Mouse (Mus musculus) hindbrain, embryonic 12.5 days (tissue): Measurements from ENCODE around the gene Ptprr. TPM values are rescaled to one million over a fixed set of nuclear protein-coding genes. Genes with fewer than 3 reads are reported as not detected.

Experiments used
- ATAC-seq: fragments of 200-750 bp; cut with Nextera tagmentation; 2 replicates; pipeline ENCODE4 v1.8.0; 2017; ENCODE audit warnings: moderate TSS enrichment; ENCODE audit not compliant: low FRiP score
- H3K27ac ChIP-seq: fragments of 300-500 bp; sonication (generic); 2 replicates; pipeline ENCODE4 v1.5.1; 2016; ENCODE audit warnings: mild to moderate bottlenecking
- H3K27me3 ChIP-seq: fragments of 300-500 bp; sonication (generic); 2 replicates; pipeline ENCODE4 v1.6.1; 2016; ENCODE audit warnings: mild to moderate bottlenecking
- H3K36me3 ChIP-seq: fragments of 300-500 bp; sonication (generic); 2 replicates; pipeline ENCODE4 v1.6.1; 2016; ENCODE audit warnings: mild to moderate bottlenecking
- H3K4me1 ChIP-seq: fragments of 300-500 bp; sonication (generic); 2 replicates; pipeline ENCODE4 v1.6.1; 2016
- H3K4me2 ChIP-seq: fragments of 300-500 bp; sonication (generic); replicated peaks from 2 replicates; pipeline ENCODE4 v1.6.1; 2016; ENCODE audit warnings: mild to moderate bottlenecking
- H3K4me3 ChIP-seq: fragments of 300-500 bp; sonication (generic); 2 replicates; pipeline ENCODE4 v1.5.1; 2016; ENCODE audit warnings: mild to moderate bottlenecking
- H3K9ac ChIP-seq: fragments of 300-500 bp; sonication (generic); 2 replicates; pipeline ENCODE4 v1.6.1; 2016; ENCODE audit warnings: mild to moderate bottlenecking, moderate library complexity
- H3K9me3 ChIP-seq: fragments of 300-500 bp; sonication (generic); replicated peaks from 2 replicates; pipeline ENCODE4 v1.6.1; 2016; ENCODE audit warnings: mild to moderate bottlenecking
- WGBS: fragments of 180-500 bp; shearing (Covaris S2); methylation state at CpG from one replicate; pipeline ENCODE4 v1.1.7; 2016; 5-methylcytosine and 5-hydroxymethylcytosine counted together
- polyA plus RNA-seq: library from polyadenylated mRNA; unstranded; fragments of >200 nt; fragmentation: Nextera tagmentation; extraction: Ambion mirVana; gene quantifications from 2 replicates; pipeline ENCODE4 v1.2.1, GENCODE M21; 2016

Ptprr gene
- polyA plus RNA-seq, 1 experiment from 2014 or later, result 4.6 TPM

DNA sequence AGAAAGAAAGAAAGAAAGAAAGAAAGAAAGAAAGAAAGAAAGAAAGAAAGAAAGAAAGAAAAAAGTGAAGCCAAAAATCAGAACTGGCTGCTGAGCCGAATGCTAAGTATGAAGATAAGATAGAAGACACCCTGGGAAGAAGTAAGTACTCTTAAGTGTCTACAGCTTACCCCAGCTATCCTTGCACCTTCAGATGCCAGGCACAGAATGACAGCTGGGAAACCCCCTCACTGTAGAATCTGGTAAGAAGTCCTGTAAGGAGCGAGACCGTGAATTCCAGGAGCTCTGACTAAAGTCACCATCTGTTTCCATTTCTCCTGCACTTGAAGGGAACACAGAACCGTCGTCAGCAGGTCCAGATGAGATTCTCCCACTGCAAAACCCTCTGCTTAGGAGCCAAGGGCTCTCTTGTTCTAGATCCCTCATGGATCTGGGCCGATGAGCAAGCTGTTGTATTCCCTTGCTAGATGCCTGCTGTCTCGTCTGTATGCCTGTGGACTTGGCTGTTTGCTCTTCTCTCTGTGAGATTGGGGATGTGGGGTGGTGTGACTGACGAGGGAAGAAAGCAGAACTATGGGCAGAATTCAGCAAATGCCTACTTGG lies 273.2 kb downstream of the Ptprr start:
- H3K36me3 ChIP-seq, result no peaks in the 10 kb centered on the region
- WGBS, result 75% methylated on average over 8 of the region's 8 CpGs
- no peak overlapping the region for H3K4me2 ChIP-seq
- H3K27me3 ChIP-seq, result no peaks in the 10 kb centered on the region
- no peak overlapping the region for H3K4me3 ChIP-seq
- H3K27ac ChIP-seq, result no peak overlapping the region
- H3K9me3 ChIP-seq, result no peaks in the 10 kb centered on the region
- H3K4me1 ChIP-seq, result no peaks in the 10 kb centered on the region
- no peak for ATAC-seq
- no peak overlapping the region for H3K9ac ChIP-seq

DNA sequence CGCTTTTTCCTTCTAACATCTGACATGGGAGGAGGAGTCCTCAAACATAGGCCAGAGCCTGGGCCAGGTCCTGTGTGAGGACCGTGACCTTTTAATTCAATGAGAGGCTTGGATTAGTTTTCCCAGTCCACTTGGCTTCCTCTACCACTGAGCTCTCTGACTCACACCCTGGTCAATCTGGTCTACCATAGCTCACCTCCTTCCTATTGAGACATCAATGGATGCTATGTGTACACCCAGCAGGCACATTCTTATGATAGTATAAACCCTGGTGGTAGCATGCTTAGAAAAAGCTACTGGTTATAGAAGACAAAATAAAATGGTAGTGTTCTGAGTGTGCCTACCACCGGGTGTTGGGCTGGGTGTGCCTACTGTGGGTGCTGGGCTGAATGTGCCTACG lies 278.4 kb downstream of the Ptprr start:
- no peak overlapping the region for H3K9ac ChIP-seq
- 87% methylated on average over 4 of the region's 4 CpGs for WGBS
- ATAC-seq, result no peak
- H3K4me2 ChIP-seq, result no peak overlapping the region
- peaks cover 11% of the 10 kb centered on the region for H3K27me3 ChIP-seq
- no peak overlapping the region for H3K27ac ChIP-seq
- peaks cover 6% of the 10 kb centered on the region for H3K4me1 ChIP-seq
- no peaks in the 10 kb centered on the region for H3K36me3 ChIP-seq
- no peak overlapping the region for H3K4me3 ChIP-seq
- no peaks in the 10 kb centered on the region for H3K9me3 ChIP-seq

DNA sequence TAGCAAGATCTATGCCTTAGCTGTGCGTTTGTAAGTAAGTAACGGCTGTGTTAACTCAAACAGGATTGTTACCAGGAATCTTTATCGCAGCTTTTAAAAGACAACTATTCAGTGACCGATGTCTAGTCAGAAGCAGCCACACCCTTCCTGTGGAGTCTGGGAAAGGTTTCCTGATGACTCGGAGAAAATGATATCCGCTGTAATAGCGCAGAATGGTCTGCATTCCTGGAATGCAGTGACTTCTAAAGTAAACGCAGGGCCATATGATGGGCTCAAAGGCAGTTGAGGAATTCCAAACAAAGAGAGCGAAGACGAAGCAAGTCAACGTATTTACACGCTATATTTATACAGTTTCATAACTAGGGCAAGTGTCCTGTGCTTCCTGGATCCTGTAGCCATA lies 279.8 kb downstream of the Ptprr start:
- Histone ChIP-seq H3K4me2 (no peak overlapping the region), H3K27ac (no peak overlapping the region), H3K9ac (no peak overlapping the region), H3K4me1 (peaks cover 12% of the 10 kb centered on the region), H3K4me3 (no peak overlapping the region), H3K36me3 (no peaks in the 10 kb centered on the region), H3K27me3 (peaks cover 19% of the 10 kb centered on the region), H3K9me3 (no peaks in the 10 kb centered on the region)
- 80% methylated on average over 12 of the region's 12 CpGs for WGBS
- no peak for ATAC-seq

DNA sequence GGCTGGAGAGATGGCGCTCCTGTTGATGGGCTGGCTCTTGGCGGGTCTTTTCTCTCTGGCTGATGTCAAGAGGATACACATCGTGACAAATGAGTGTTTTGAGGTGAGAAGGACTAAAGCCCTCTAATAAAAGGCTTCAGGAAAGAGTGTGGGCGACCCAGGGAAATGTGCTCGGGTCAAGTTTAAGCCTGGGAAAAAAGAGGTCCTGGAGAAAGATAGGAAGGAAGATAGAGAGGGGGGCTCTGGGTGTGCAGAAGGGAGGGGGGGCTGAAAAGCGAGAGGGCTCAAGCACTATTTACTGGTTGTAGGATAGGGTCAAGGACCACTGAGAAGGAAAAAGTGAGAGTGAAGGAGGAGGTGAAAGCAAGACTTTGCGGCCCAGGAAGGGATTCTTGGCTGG lies 282.8 kb downstream of the Ptprr start:
- peak overlapping the region; percentile 64 for H3K4me2 ChIP-seq
- WGBS, result 11% methylated on average over 7 of the region's 7 CpGs
- H3K27ac ChIP-seq, result no peak overlapping the region
- H3K9me3 ChIP-seq, result no peaks in the 10 kb centered on the region
- no peaks in the 10 kb centered on the region for H3K36me3 ChIP-seq
- H3K27me3 ChIP-seq, result peaks cover 19% of the 10 kb centered on the region
- peak overlapping the region; percentile 39 for H3K4me3 ChIP-seq
- H3K9ac ChIP-seq, result peak overlapping the region; percentile 49; the same call in 1 of the 2 replicates
- no peak for ATAC-seq
- H3K4me1 ChIP-seq, result peaks cover 12% of the 10 kb centered on the region

DNA sequence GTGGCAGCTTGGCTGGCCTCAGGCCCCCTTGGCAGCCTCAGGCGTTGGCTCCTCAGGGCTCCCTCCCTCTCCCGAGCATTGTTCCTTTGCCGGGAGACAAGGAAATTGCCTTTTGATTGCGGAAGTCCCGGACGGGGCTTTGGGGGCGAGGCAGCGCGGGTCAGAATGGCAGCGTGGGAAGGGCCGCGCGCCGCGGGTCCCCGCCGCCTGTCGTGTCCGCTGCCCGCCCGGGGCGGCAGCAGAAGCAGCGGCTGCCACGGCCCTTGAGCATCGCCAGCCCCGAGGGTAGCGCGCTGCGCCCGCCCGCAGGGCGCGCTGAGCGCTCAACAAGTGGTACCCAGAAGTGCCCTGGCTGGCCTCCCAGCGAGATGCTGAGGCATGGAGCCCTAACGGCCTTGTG lies 283.2 kb downstream of the Ptprr start:
- H3K27ac ChIP-seq, result no peak overlapping the region
- 0% methylated on average over 18 of the region's 36 CpGs for WGBS

DNA sequence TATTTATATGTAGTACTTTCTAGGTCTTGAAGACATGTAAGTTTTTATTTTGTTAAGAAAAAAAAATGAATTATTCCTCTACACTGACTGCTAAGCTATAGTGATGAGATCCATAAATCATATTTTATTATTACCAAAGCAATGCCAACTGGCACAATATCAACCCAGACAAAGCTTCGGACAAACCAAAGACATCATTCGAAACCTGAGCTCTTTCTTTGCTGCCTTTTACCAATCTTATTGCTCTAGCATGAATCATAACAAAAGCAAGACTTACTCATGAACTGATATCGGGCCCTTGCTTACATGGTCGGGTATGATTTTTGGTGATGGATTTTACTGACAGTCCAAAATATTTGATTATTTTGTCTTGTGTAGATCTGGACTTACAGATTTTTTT lies 286.3 kb downstream of the Ptprr start:
- Histone ChIP-seq H3K4me1 (peaks cover 12% of the 10 kb centered on the region), H3K27ac (no peak overlapping the region), H3K9me3 (no peaks in the 10 kb centered on the region), H3K9ac (no peak overlapping the region), H3K36me3 (no peaks in the 10 kb centered on the region), H3K27me3 (peaks cover 19% of the 10 kb centered on the region), H3K4me2 (no peak overlapping the region), H3K4me3 (no peak overlapping the region)
- 93% methylated on average over 4 of the region's 4 CpGs for WGBS
- no peak for ATAC-seq

More for the DNA sequence above, 283.2 kb downstream of the Ptprr start:
- peak overlapping the region; percentile 49; the same call in 1 of the 2 replicates for H3K9ac ChIP-seq
- peaks cover 12% of the 10 kb centered on the region for H3K4me1 ChIP-seq
- peaks cover 19% of the 10 kb centered on the region for H3K27me3 ChIP-seq
- no peaks in the 10 kb centered on the region for H3K36me3 ChIP-seq
- H3K4me2 ChIP-seq, result peak overlapping the region; percentile 64
- ATAC-seq, result peak; percentile 35; the same call in 1 of the 2 replicates
- no peaks in the 10 kb centered on the region for H3K9me3 ChIP-seq
- H3K4me3 ChIP-seq, result peak overlapping the region; percentile 39

DNA sequence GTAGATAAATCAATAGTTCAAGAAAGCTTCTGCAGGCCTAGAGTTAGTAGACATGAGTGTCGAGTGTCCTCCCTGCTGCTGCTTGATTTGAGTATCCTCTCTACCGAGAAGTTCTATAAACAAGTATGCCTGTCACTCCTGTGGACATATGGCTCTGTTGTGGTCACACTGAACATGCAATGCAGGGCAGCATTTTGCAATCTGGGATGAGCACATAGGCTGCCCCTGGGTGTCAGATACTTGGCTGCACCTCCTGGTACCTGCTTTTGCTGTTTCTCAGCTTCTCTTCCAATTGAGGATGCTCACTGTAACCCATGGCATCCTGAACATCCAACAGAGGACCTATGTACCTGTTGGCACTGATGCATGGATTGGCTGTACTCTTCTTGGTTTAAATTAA lies 291.4 kb downstream of the Ptprr start:
- Histone ChIP-seq H3K9me3 (no peaks in the 10 kb centered on the region), H3K27ac (no peak overlapping the region), H3K4me2 (no peak overlapping the region), H3K27me3 (no peaks in the 10 kb centered on the region), H3K36me3 (no peaks in the 10 kb centered on the region), H3K4me3 (no peak overlapping the region), H3K4me1 (no peaks in the 10 kb centered on the region), H3K9ac (no peak overlapping the region)
- ATAC-seq, result no peak
- WGBS, result 74% methylated on average over 2 of the region's 2 CpGs

DNA sequence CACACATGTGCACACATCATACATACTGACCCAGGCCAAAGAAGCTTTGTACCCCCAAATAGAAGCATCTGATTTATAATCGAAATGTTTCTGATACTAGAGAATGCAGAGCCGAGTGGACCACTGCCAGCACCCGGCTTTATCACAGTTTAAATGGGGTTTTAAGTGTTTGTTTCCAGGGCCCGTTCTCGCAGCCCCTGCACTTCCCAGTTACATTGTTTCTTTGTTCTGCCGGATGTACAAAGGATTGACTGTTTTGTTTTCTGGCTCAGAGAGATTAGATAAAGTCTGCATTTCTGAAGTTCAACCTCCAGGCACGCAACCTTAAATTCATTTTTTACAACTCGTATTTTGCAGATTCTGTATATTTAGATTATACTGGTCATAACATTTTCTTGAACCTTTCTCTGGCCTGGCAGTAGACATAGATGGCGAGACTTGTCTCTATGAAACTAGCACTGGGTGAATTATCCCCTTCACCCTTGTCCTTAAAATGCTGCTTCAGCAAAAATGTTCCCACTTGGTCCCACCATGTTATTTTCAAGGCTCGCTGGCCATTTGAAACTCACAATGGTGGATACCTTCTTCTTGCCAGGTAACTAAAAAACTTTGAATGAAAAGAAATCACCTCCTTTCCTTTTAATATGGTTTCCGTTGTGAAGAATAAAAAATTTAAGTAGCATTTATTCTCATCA lies 292.6 kb downstream of the Ptprr start:
- ATAC-seq, result no peak
- no peaks in the 10 kb centered on the region for H3K9me3 ChIP-seq
- H3K36me3 ChIP-seq, result no peaks in the 10 kb centered on the region
- WGBS, result 62% methylated on average over 11 of the region's 11 CpGs
- H3K4me1 ChIP-seq, result no peaks in the 10 kb centered on the region
- H3K4me2 ChIP-seq, result no peak overlapping the region
- no peak overlapping the region for H3K4me3 ChIP-seq
- no peak overlapping the region for H3K9ac ChIP-seq
- no peak overlapping the region for H3K27ac ChIP-seq
- no peaks in the 10 kb centered on the region for H3K27me3 ChIP-seq

DNA sequence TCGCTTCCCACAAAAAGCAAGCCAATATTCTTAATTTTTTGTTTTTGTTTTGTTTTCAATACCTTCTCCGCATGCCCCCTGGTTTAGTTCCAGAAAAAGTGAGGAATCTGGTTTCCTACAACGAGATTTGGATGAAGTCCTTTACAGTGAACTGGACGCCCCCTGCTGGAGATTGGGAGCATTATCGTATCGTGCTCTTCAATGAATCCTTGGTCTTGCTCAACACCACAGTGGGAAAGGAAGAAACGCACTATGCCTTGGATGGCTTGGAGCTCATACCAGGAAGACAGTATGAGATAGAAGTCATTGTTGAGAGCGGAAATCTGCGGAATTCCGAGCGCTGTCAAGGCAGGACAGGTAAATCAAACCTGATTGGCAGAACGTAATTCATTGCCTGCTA lies 301.2 kb downstream of the Ptprr start:
- Histone ChIP-seq H3K4me1 (no peaks in the 10 kb centered on the region), H3K4me3 (no peak overlapping the region), H3K27me3 (no peaks in the 10 kb centered on the region), H3K36me3 (no peaks in the 10 kb centered on the region), H3K9ac (no peak overlapping the region), H3K27ac (no peak overlapping the region), H3K9me3 (no peaks in the 10 kb centered on the region), H3K4me2 (no peak overlapping the region)
- 22% methylated on average over 12 of the region's 12 CpGs for WGBS
- ATAC-seq, result peak; percentile 60

Other genes starting within 250 kb of the Ptprr start
- gene Tspan8, start 201.4 kb upstream of the Ptprr start, polyA plus RNA-seq, result 1.2 and 2.2 TPM in 2 replicates
- gene 4933416C03Rik, start 95.7 kb downstream of the Ptprr start, polyA plus RNA-seq, result 0.13 TPM in 1 of 2 replicates, not detected in the other